Mouse (Mus musculus) layer of hippocampus, postnatal 25 days (tissue): ENCODE measurements around the gene Spp2. TPM values are rescaled to one million over a fixed set of nuclear protein-coding genes. Genes with fewer than 3 reads are reported as not detected.

Source experiments
- DNase-seq, 2 experiments: peaks; one replicate each; pipeline ENCODE4 v3.0.0; 2022; ENCODE audit warnings: mixed read lengths in 2 of 2, low spot score in 1 of 2; ENCODE audit errors: extremely low spot score in 1 of 2
- total RNA-seq, 2 experiments: library from RNA; stranded (reverse); gene quantifications; 2 replicates each; pipeline ENCODE4 v1.2.3; 2021

Spp2 gene
- total RNA-seq, 2 experiments from 2014 or later = 0.42 TPM; not detected in 1

DNA sequence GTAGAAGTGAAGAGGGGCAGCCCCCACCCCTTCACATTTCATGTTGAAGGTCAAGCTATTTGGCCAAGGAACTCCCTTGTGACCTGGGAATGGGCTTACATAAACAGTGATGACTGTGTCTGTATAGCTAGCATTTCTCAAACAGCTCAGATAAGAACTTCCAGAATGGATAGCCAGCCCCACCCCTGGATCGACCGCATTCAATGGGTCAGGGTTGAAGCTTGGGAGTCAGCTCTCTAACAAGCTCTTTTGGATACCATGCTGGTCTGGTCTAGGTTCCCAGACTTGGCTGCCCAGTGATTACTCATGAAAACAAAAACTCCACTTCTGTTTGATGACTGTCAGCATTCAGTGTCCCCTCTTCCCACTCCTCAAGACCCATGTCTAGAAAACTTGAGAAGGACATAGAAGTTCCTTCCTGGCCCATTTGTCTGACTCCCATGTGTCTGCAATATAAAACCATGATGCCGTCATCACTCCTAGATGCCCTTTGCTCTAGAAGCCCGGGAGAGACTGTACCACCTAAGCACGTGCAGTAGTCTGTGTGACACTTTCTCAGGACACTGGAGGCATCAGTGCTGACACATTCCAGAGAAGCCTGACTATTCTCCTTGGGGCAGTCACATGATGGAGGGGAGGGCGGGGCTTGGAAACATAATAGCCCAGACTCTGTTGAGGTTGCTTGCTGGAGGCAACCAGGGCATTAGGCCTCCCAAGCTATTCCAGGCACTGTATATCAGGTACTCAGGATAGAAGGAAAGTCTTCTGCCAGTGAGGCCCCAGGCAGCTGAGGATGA, 57.5 kb downstream of the Spp2 start:
- DNase-seq = no peak

DNA sequence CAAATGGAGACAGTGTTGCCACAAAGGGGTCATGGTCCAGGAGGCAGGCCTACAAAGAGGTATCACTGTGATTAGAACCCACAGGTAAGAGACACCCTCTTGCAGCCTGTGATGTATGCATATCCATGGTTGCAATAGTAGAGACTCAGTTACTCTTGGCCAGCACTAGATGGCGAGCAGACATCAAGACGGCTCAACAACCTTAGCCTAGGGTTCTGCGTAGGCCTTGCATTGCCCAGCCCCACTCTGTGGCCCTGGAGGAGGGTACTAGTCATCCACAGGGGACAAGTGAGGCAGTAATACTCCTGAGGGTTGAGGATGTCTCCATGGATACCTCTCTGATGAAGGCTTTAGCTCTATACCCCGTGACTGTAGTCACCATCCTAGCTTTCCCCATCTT, 59.0 kb downstream of the Spp2 start:
- no peak for DNase-seq

DNA sequence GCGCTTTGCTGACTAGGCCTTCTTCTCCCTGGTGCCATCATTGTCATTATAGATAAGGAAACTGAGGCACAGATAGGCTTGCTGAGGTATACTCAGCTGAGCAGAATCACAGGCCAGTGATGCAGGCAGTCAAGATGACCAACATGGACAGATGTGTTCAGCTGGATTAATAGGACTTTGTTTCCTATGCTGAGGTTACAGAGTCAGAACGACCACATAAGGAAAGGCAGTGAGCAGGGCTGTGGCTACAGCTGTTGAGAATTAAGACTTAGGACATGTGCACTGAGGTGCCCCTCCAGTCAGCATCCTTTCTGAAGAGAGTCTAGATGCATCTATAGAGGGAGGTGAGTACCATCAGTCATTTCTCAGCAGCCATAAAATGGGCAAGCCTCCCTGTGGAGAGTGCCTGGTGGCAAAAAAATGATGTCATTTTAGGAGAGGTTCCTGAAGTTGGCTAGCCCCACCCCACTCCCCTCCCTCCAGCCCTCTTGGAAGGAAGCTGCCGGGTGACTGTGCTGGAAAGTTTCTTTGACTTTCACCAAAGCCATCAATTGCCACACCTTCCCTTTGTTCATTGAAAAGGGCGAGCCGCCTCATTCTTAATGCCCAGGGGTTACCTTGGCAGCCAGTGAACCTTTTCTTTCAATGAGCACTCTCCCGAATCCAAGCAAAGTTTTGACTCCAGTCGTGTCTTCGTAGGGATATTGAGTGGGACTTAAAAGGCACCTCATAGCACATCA, 59.7 kb downstream of the Spp2 start:
- no peak for DNase-seq

DNA sequence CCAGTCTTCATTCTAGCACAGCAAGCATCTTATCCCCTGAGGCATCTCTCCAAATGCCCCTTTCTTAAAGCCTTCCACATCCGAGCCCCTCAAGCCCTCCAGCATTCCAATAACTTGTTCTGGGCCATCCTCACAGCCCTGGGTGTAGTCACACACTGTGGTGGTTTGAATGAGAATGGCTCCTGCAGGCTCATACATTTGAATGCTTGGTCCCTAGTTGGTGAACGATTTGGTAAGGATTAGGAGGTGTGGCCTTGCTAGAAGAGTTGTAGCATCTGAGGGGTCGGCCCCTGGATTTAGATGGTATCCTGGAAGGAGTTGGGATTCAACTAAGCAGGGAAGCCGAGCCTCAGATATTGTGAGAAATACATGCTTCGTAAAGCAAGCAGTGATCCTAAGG, 61.1 kb downstream of the Spp2 start:
- DNase-seq = no peak

DNA sequence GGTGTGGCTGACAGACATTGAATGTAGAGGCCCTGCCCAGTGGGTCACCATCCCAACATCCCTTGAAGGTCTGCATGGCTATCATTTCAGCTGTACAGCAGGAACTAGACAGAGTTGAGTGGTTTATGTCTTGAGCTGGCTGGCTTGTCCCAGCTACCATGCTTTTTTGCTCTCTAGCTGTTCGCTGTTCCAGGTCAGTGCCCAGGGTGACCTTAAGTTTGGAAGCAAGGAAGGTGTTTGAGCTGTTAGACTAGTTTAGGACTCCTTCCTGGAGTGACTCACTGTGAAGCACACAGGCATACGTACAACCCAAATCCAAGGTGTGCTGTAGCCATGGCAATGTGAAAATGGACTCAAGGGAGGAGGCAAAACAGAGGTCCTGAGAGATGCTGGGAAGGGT, 61.6 kb downstream of the Spp2 start:
- DNase-seq = no peak

DNA sequence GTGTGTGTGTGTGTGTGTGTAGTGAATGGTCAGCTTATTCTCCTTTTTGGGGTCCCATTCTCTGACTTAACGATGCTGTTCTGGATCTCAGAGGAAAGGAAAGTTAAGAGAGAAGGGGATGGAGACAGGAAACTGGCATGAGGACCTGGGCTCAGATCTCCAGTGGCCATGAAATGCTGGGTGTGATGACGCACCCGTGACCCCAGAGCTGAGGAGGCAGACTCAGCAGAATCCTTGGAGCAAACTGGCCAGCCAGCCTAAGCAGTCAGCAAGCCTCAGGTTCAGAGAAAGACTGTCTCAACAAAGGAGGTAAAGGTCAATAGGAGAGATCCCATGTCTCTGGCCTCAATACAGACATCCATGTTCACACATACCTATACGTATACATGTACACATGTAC, 63.0 kb downstream of the Spp2 start:
- DNase-seq = no peak

DNA sequence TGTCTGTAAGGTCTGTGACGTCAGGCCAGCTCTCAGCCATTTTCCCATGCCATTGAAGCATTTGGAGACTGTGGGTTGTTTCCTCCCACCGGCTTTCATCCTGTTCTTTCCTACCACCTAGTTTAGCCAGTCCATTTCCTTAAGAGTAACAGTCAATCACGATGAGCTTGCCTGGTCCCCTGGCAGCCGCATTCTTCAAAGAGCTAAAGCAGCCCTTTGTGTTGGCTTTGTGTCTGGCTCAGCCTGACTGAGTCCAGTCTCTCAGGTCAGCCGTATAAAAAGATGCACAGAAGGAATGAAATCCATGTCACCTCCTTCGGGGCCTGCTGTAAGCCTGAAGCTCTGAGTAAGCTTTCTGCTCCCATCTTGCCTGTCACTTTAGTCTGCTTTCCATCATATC, 65.5 kb downstream of the Spp2 start:
- DNase-seq = no peak

DNA sequence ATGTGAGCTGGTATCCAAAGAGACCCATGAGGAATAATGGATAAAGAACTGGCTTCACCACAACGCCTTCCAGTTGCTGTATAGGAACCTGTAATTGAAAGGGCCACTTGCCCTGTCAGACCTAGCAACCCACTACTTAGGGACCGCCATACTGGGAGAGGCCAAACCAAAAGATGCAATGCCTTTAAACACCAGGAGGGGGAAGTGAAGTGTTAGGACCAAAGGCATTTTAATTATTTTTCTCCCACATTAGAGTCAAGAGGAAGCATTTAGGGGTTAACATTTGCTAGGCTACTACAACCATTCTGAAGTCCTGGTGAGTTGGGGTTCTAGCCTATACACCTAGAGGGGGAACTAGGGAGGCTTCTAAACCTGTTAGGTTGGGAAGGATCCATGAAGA, 67.1 kb downstream of the Spp2 start:
- no peak for DNase-seq

DNA sequence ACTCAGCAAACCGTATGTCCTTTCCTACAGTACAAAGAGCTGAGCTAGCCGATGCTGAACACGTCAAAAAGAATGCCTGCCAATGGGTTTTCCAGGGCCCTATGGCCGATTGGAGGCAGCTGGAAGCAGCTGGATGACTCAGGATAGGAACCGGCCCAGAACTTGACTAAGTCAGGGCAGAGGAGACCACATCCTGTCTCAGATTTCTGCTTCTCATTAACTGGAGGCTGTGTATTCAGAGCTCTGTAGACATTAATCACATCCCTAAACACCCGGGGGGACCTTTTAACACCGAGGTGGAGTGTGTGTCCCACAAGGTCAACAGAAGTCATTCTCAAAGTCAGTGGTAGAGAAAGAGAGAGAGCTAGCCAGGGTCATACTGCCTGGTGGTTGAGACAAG, 67.8 kb downstream of the Spp2 start:
- no peak for DNase-seq

DNA sequence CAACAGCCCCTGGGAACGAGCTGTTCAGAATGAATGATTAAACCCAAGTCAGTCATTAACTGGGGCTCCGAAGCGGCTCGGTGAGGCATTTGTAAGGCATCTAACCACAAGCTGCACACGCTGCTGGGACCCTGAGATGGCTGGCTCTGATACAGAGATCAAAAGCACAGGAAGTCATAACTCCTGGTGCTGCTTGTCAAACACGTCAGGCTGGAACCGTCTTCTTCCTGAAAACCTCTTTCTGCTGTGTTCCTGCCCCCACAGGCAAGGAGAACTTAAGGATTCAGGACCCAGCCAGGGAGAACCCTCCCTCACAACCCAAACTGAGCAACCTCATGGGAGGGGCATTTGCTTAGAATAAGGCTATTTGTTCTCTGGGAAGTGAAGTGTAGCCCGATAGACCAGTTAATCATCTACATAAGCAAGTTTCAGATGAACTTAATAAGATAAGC, 68.8 kb downstream of the Spp2 start:
- DNase-seq = no peak

Other genes starting within 250 kb of the Spp2 start
- not detected for gene Ugt1a5, start 240.9 kb upstream of the Spp2 start, total RNA-seq
- gene Ugt1a2, start 206.4 kb upstream of the Spp2 start, total RNA-seq = not detected
- gene Dnajb3, start 201.2 kb upstream of the Spp2 start, total RNA-seq = 1 to 10 TPM; 2.7 to 4.0 TPM
- gene Ugt1a1, start 195.0 kb upstream of the Spp2 start, total RNA-seq = not detected
- gene Mroh2a, start 180.0 kb upstream of the Spp2 start, total RNA-seq = under 1 TPM in 1 of 2 experiments, not detected in 1; 0.21 TPM
- gene Hjurp, start 129.3 kb upstream of the Spp2 start, total RNA-seq = 10 to 100 TPM; 26.9 to 33.9 TPM
- under 1 TPM; 0.12 TPM for gene Trpm8, start 129.3 kb upstream of the Spp2 start, total RNA-seq
- gene Glrp1, start 103.1 kb downstream of the Spp2 start, total RNA-seq = not detected